Mouse (Mus musculus) midbrain, embryonic 12.5 days (tissue): ENCODE measurements around the gene Kdm1a. TPM values are rescaled to one million over a fixed set of nuclear protein-coding genes. Genes with fewer than 3 reads are reported as not detected.

Source experiments
- ATAC-seq: fragments of 200-750 bp; cut with Nextera tagmentation; 2 replicates; pipeline ENCODE4 v1.8.0; 2017; ENCODE audit warnings: low read depth, moderate TSS enrichment, moderate library complexity; ENCODE audit not compliant: low FRiP score
- H3K27ac ChIP-seq: fragments of 300-500 bp; sonication (generic); replicated peaks from 2 replicates; pipeline ENCODE4 v1.5.1; 2016; ENCODE audit warnings: mild to moderate bottlenecking
- H3K27me3 ChIP-seq: fragments of 300-500 bp; sonication (generic); 2 replicates; pipeline ENCODE4 v1.6.1; 2016; ENCODE audit warnings: mild to moderate bottlenecking
- H3K36me3 ChIP-seq: fragments of 300-500 bp; sonication (generic); 2 replicates; pipeline ENCODE4 v1.6.1; 2016
- H3K4me1 ChIP-seq: fragments of 300-500 bp; sonication (generic); 2 replicates; pipeline ENCODE4 v1.6.1; 2016
- H3K4me2 ChIP-seq: fragments of 300-500 bp; sonication (generic); replicated peaks from 2 replicates; pipeline ENCODE4 v1.6.1; 2016; ENCODE audit warnings: mild to moderate bottlenecking, moderate library complexity
- H3K4me3 ChIP-seq: fragments of 300-500 bp; sonication (generic); 2 replicates; pipeline ENCODE4 v1.5.1; 2016; ENCODE audit warnings: mild to moderate bottlenecking
- H3K9ac ChIP-seq: fragments of 300-500 bp; sonication (generic); replicated peaks from 2 replicates; pipeline ENCODE4 v1.6.1; 2016; ENCODE audit warnings: mild to moderate bottlenecking, moderate library complexity
- H3K9me3 ChIP-seq: fragments of 300-500 bp; sonication (generic); 2 replicates; pipeline ENCODE4 v1.6.1; 2016; ENCODE audit warnings: mild to moderate bottlenecking
- WGBS: fragments of 180-500 bp; shearing (Covaris S2); methylation state at CpG from one replicate; pipeline ENCODE4 v1.1.7; 2016; 5-methylcytosine and 5-hydroxymethylcytosine counted together
- polyA plus RNA-seq: library from polyadenylated mRNA; unstranded; fragments of >200 nt; fragmentation: Nextera tagmentation; extraction: Ambion mirVana; gene quantifications from 2 replicates; pipeline ENCODE4 v1.2.1, GENCODE M21; 2016

Kdm1a gene
- polyA plus RNA-seq, 1 experiment from 2014 or later = 113 TPM

- Histone ChIP-seq H3K9me3 (no peaks in the 10 kb centered on the region), H3K27ac (no peak overlapping the region), H3K4me1 (peaks cover 12% of the 10 kb centered on the region), H3K4me3 (peak overlapping the region; percentile 99), H3K4me2 (peak overlapping the region; percentile 70), H3K36me3 (peaks cover 4% of the 10 kb centered on the region; the same call in 1 of the 2 replicates), H3K9ac (peak overlapping the region; percentile 100; the same call in 1 of the 2 replicates), H3K27me3 (no peaks in the 10 kb centered on the region)
- ATAC-seq = no peak
- 87% methylated on average over 2 of the region's 2 CpGs for WGBS
Observed at GRCm38 (mm10) chr4:136600536-136600935, 2.0 kb downstream of the Kdm1a start.

GRCm38 (mm10) chr4:136599869-136600268 is 2.7 kb downstream of the Kdm1a start:
- 0 out of 2 replicates have a peak overlapping the region, but pooled peaks have one; percentile 99 for H3K4me3 ChIP-seq

GRCm38 (mm10) chr4:136598268-136598876 is 4.2 kb downstream of the Kdm1a start:
- Histone ChIP-seq H3K4me3 (no peak overlapping the region), H3K9ac (no peak overlapping the region), H3K4me2 (no peak overlapping the region), H3K4me1 (peaks cover 18% of the 10 kb centered on the region), H3K27ac (no peak overlapping the region), H3K9me3 (no peaks in the 10 kb centered on the region), H3K36me3 (peaks cover 4% of the 10 kb centered on the region), H3K27me3 (no peaks in the 10 kb centered on the region)
- no peak for ATAC-seq
- WGBS = 95% methylated on average over 7 of the region's 7 CpGs

More at GRCm38 (mm10) chr4:136599869-136600268, 2.7 kb downstream of the Kdm1a start:
- peaks cover 4% of the 10 kb centered on the region; the same call in 1 of the 2 replicates for H3K36me3 ChIP-seq
- H3K9ac ChIP-seq = no peak overlapping the region
- H3K4me1 ChIP-seq = peaks cover 12% of the 10 kb centered on the region
- peak overlapping the region; percentile 70 for H3K4me2 ChIP-seq
- no peak for ATAC-seq
- no peak overlapping the region for H3K27ac ChIP-seq
- 99% methylated on average over 3 of the region's 3 CpGs for WGBS
- no peaks in the 10 kb centered on the region for H3K9me3 ChIP-seq
- no peaks in the 10 kb centered on the region for H3K27me3 ChIP-seq

GRCm38 (mm10) chr4:136595221-136595620 is 7.3 kb downstream of the Kdm1a start:
- H3K27ac ChIP-seq = no peak overlapping the region
- H3K4me1 ChIP-seq = peaks cover 8% of the 10 kb centered on the region
- no peak overlapping the region for H3K9ac ChIP-seq
- H3K27me3 ChIP-seq = no peaks in the 10 kb centered on the region
- H3K36me3 ChIP-seq = peaks cover 10% of the 10 kb centered on the region
- WGBS = 91% methylated on average over 6 of the region's 6 CpGs
- no peak overlapping the region for H3K4me3 ChIP-seq
- no peaks in the 10 kb centered on the region for H3K9me3 ChIP-seq
- no peak overlapping the region for H3K4me2 ChIP-seq
- no peak for ATAC-seq

- WGBS = 88% methylated on average over 2 of the region's 2 CpGs
- H3K9me3 ChIP-seq = no peaks in the 10 kb centered on the region
- no peak overlapping the region for H3K9ac ChIP-seq
- no peak for ATAC-seq
- H3K4me2 ChIP-seq = no peak overlapping the region
- H3K4me3 ChIP-seq = no peak overlapping the region
- H3K27me3 ChIP-seq = no peaks in the 10 kb centered on the region
- H3K36me3 ChIP-seq = peaks cover 11% of the 10 kb centered on the region
- peaks cover 9% of the 10 kb centered on the region for H3K4me1 ChIP-seq
- H3K27ac ChIP-seq = no peak overlapping the region
Observed at GRCm38 (mm10) chr4:136594006-136594405, 8.5 kb downstream of the Kdm1a start.

GRCm38 (mm10) chr4:136592111-136592510 is 10.4 kb downstream of the Kdm1a start:
- WGBS = 85% methylated on average over 4 of the region's 4 CpGs
- Histone ChIP-seq H3K4me1 (peaks cover 15% of the 10 kb centered on the region), H3K27ac (no peak overlapping the region), H3K9me3 (no peaks in the 10 kb centered on the region), H3K36me3 (peaks cover 11% of the 10 kb centered on the region), H3K4me2 (no peak overlapping the region), H3K27me3 (no peaks in the 10 kb centered on the region), H3K4me3 (no peak overlapping the region), H3K9ac (no peak overlapping the region)
- no peak for ATAC-seq

GRCm38 (mm10) chr4:136588003-136588402 is 14.5 kb downstream of the Kdm1a start:
- no peaks in the 10 kb centered on the region for H3K9me3 ChIP-seq
- H3K4me3 ChIP-seq = no peak overlapping the region
- WGBS = 92% methylated on average over 4 of the region's 4 CpGs
- H3K27ac ChIP-seq = no peak overlapping the region
- H3K9ac ChIP-seq = no peak overlapping the region
- no peak overlapping the region for H3K4me2 ChIP-seq
- no peaks in the 10 kb centered on the region for H3K27me3 ChIP-seq
- H3K36me3 ChIP-seq = peaks cover 17% of the 10 kb centered on the region
- ATAC-seq = no peak
- H3K4me1 ChIP-seq = peaks cover 12% of the 10 kb centered on the region; the same call in 1 of the 2 replicates

GRCm38 (mm10) chr4:136587221-136587827 is 15.2 kb downstream of the Kdm1a start:
- 93% methylated on average over 4 of the region's 4 CpGs for WGBS
- ATAC-seq = no peak
- Histone ChIP-seq H3K27ac (no peak overlapping the region), H3K4me1 (peaks cover 14% of the 10 kb centered on the region; the same call in 1 of the 2 replicates), H3K9ac (no peak overlapping the region), H3K4me2 (no peak overlapping the region), H3K27me3 (no peaks in the 10 kb centered on the region), H3K4me3 (no peak overlapping the region), H3K36me3 (peaks cover 17% of the 10 kb centered on the region), H3K9me3 (no peaks in the 10 kb centered on the region)

GRCm38 (mm10) chr4:136581885-136582284 is 20.6 kb downstream of the Kdm1a start:
- H3K27ac ChIP-seq = no peak overlapping the region
- H3K36me3 ChIP-seq = 0 out of 2 replicates have a peak, but pooled peaks cover 6% of the 10 kb centered on the region
- no peak for ATAC-seq
- H3K4me1 ChIP-seq = peaks cover 3% of the 10 kb centered on the region; the same call in 1 of the 2 replicates
- H3K4me2 ChIP-seq = no peak overlapping the region
- 93% methylated on average over 3 of the region's 3 CpGs for WGBS
- no peak overlapping the region for H3K9ac ChIP-seq
- H3K4me3 ChIP-seq = no peak overlapping the region
- no peaks in the 10 kb centered on the region for H3K27me3 ChIP-seq
- no peaks in the 10 kb centered on the region for H3K9me3 ChIP-seq

- Histone ChIP-seq H3K4me3 (no peak overlapping the region), H3K27me3 (no peaks in the 10 kb centered on the region), H3K36me3 (peaks cover 72% of the 10 kb centered on the region), H3K9me3 (no peaks in the 10 kb centered on the region), H3K27ac (no peak overlapping the region), H3K9ac (no peak overlapping the region), H3K4me2 (no peak overlapping the region), H3K4me1 (no peaks in the 10 kb centered on the region)
- no peak for ATAC-seq
Observed at GRCm38 (mm10) chr4:136569998-136570397, 32.5 kb downstream of the Kdm1a start.

GRCm38 (mm10) chr4:136568629-136569028 is 33.9 kb downstream of the Kdm1a start:
- Histone ChIP-seq H3K4me3 (no peak overlapping the region), H3K9me3 (no peaks in the 10 kb centered on the region), H3K9ac (no peak overlapping the region), H3K4me2 (no peak overlapping the region), H3K27ac (no peak overlapping the region), H3K4me1 (no peaks in the 10 kb centered on the region), H3K36me3 (peaks cover 84% of the 10 kb centered on the region), H3K27me3 (no peaks in the 10 kb centered on the region)
- WGBS = 90% methylated on average over 3 of the region's 3 CpGs
- ATAC-seq = no peak

GRCm38 (mm10) chr4:136562755-136563154 is 39.8 kb downstream of the Kdm1a start:
- no peak overlapping the region for H3K4me2 ChIP-seq
- ATAC-seq = no peak
- H3K4me1 ChIP-seq = no peaks in the 10 kb centered on the region
- peaks cover 87% of the 10 kb centered on the region for H3K36me3 ChIP-seq
- H3K9me3 ChIP-seq = no peaks in the 10 kb centered on the region
- H3K9ac ChIP-seq = no peak overlapping the region
- H3K27me3 ChIP-seq = no peaks in the 10 kb centered on the region
- 87% methylated on average over 6 of the region's 6 CpGs for WGBS
- no peak overlapping the region for H3K27ac ChIP-seq
- no peak overlapping the region for H3K4me3 ChIP-seq
